Mouse (Mus musculus): ENCODE measurements around the gene Otog. TPM values are rescaled to one million over a fixed set of nuclear protein-coding genes. Genes with fewer than 3 reads are reported as not detected.

Gene Otog
- polyA plus RNA-seq, 1 experiment = 10.2 TPM

DNA sequence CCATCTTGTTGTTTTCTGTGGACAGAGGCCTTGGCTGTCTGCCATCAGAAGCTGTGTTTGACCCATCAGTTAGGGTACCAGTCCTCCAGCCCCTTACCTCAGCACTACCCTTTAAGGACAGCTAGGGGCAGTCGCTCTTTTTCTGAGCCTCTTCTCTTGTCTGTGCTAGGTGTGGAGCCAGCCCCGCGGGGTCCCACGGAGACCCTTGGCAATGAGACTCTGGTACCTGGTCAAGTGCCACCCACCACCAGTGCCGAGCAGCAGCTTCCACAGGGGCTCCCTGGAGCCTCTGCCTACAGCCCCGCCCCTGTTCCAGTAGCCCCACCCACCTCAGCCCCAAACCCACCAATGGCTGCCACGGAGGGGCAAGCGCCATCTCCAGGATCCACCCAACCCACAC, 46.3 kb downstream of the Otog start:
- no peak for TF ChIP-seq REST (IDR thresholded peaks at IDR 0.05; ENCODE audit: insufficient read depth, insufficient read length)
- no peak for TF ChIP-seq USF1 (IDR thresholded peaks at IDR 0.05; ENCODE audit: low read depth)
- no peak for TF ChIP-seq CEBPB (IDR thresholded peaks at IDR 0.05; ENCODE audit: insufficient read depth, poor library complexity, severe bottlenecking)
- TF ChIP-seq POLR2AphosphoS2 (IDR thresholded peaks at IDR 0.05; ENCODE audit: insufficient read length, low read depth) = no peak
- TF ChIP-seq POLR2A (IDR thresholded peaks at IDR 0.05; ENCODE audit: insufficient read length, low read depth) = no peak
- no peak for TF ChIP-seq TCF3 (IDR thresholded peaks at IDR 0.05; ENCODE audit: insufficient read length, low read depth)
- Histone ChIP-seq H3K27me3 (ENCODE audit: control insufficient read depth, insufficient read depth, insufficient read length) (no peaks in the 10 kb centered on the region), H3K36me3 (ENCODE audit: control insufficient read depth, insufficient read depth) (no peaks in the 10 kb centered on the region), H3ac (ENCODE audit: control insufficient read depth, insufficient read length) (no peak overlapping the region), H3K4me2 (ENCODE audit: low read depth) (no peak overlapping the region), H3K4me3 (no peak overlapping the region), H3K79me2 (ENCODE audit: control insufficient read depth, insufficient read depth) (no peaks in the 10 kb centered on the region)

DNA sequence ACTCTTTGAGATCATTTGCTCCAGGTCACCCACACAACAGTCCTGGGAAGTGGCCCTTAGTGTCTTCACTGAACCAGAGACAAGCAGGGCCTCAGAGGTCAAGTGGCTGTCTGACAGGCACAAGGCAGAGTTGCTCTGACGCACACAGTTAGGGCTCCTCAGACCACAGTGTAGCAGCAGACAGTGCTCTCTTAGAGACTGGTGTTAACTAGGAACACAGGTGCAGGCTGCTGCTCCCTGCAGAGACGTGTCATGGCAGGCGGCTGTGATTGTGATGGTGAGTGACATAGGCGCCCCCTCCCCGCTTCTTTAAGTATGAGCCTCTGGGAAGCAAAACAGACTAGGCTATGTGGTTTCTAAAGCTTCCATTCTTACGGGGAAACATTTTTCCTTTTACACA, 55.5 kb downstream of the Otog start:
- TF ChIP-seq USF1 (IDR thresholded peaks at IDR 0.05; ENCODE audit: low read depth) = no peak
- Histone ChIP-seq H3K4me3 (no peak overlapping the region), H3ac (ENCODE audit: control insufficient read depth, insufficient read length) (no peak overlapping the region), H3K36me3 (ENCODE audit: control insufficient read depth, insufficient read depth) (no peaks in the 10 kb centered on the region), H3K79me2 (ENCODE audit: control insufficient read depth, insufficient read depth) (no peaks in the 10 kb centered on the region), H3K4me2 (ENCODE audit: low read depth) (no peak overlapping the region), H3K27me3 (ENCODE audit: control insufficient read depth, insufficient read depth, insufficient read length) (no peaks in the 10 kb centered on the region)

DNA sequence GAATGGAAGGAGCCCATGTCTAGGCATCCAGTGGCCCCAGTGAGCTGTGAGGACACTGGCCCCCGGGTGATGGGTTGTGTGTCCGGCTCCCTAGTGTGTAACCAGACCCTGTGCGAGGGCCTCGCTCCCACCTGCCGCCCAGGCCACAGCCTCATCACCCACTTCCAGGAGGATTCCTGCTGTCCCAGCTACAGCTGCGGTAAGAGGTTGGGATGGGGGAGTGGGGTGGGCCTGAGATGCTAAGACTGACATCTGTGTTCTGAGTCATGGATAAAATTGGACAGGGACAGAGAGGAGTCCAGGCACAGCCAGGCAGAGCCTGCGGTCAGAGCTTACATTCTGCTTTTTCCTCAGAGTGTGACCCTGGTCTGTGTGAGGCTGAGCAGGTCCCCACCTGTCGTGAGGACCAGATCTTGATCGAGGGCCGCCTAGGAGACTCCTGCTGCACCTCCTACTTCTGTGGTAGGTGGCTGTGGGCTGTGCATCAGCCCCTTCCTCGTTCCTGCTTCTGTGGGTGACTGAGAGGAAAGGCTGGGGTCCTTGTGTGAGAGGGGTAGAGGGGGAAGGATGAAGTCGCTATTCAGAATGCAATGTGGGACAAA, 60.3 kb downstream of the Otog start:
- H3K4me3 ChIP-seq = no peak overlapping the region
- no peaks in the 10 kb centered on the region for H3K36me3 ChIP-seq (ENCODE audit: control insufficient read depth, insufficient read depth)
- no peaks in the 10 kb centered on the region for H3K27me3 ChIP-seq (ENCODE audit: control insufficient read depth, insufficient read depth, insufficient read length)
- H3K4me2 ChIP-seq (ENCODE audit: low read depth) = peak overlapping the region; percentile 51
- no peak overlapping the region for H3ac ChIP-seq (ENCODE audit: control insufficient read depth, insufficient read length)
- no peaks in the 10 kb centered on the region for H3K79me2 ChIP-seq (ENCODE audit: control insufficient read depth, insufficient read depth)
- TF ChIP-seq MYOG (IDR thresholded peaks at IDR 0.05; ENCODE audit: control insufficient read depth in 1 of 3, insufficient read depth in 1 of 3, insufficient read length in 2 of 3, low read depth in 2 of 3) (peak; percentile 53 to 89 (median 81)), TCF12 (IDR thresholded peaks at IDR 0.05; ENCODE audit: insufficient read depth, poor library complexity, severe bottlenecking) (peak; percentile 77), POLR2A (IDR thresholded peaks at IDR 0.05; ENCODE audit: insufficient read length, low read depth) (no peak), TCF3 (IDR thresholded peaks at IDR 0.05; ENCODE audit: insufficient read length, low read depth) (no peak), MYOD1 (IDR thresholded peaks at IDR 0.05; ENCODE audit: control insufficient read depth in 1 of 3, insufficient read length in 2 of 3, low read depth in 2 of 3) (peak in 2 of 3 experiments; percentile 72 to 76)

GRCm38 (mm10) chr7:46313486-46313885, 72.7 kb downstream of the Otog start:
- H3ac ChIP-seq (ENCODE audit: control insufficient read depth, insufficient read length) = no peak overlapping the region
- H3K36me3 ChIP-seq (ENCODE audit: control insufficient read depth, insufficient read depth) = no peaks in the 10 kb centered on the region
- TF ChIP-seq TCF3 (IDR thresholded peaks at IDR 0.05; ENCODE audit: insufficient read length, low read depth) (no peak), USF1 (IDR thresholded peaks at IDR 0.05; ENCODE audit: low read depth) (no peak), POLR2A (IDR thresholded peaks at IDR 0.05; ENCODE audit: insufficient read length, low read depth) (no peak), CEBPB (IDR thresholded peaks at IDR 0.05; ENCODE audit: insufficient read depth, poor library complexity, severe bottlenecking) (no peak)
- H3K4me3 ChIP-seq = no peak overlapping the region
- no peaks in the 10 kb centered on the region for H3K79me2 ChIP-seq (ENCODE audit: control insufficient read depth, insufficient read depth)
- H3K4me2 ChIP-seq (ENCODE audit: low read depth) = no peak overlapping the region
- no peaks in the 10 kb centered on the region for H3K27me3 ChIP-seq (ENCODE audit: control insufficient read depth, insufficient read depth, insufficient read length)

DNA sequence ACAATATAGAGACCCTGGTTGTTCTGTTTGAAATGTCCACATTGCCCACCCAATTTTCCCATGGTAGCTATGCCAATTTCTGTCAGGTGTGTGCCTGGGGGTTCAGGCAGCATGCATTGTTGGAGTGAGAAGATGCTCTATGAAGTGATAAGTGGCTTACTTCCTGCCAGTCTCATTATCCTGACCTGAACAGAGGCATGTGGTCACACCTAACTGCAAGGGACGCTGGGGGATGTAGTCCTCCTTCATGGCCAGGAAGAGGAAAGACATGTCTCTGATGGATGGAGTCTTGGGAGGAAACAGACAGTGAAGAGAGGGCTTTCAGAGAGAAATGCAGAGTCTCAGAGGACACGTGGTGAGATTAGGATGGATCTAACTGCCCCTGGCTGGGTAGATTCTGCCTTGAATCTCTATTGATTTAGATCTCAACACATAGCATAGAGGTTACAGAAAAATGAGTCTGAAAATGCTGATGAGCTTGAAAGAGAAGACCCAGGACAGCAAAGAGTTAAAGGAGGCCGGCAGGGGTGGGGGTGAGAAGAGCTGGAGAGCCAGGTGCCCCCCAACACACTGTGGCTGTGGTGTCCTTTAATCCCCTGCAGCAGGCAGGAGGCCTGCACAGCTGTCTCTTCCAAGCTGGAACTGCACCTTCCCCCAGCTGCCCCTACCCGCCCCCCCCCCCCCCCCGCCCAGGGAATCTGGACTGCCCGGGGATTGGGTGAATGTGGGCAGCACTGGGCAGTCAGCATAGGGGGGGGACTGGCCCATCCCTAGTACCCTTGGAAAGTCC, 73.6 kb downstream of the Otog start:
- Histone ChIP-seq H3K27me3 (ENCODE audit: control insufficient read depth, insufficient read depth, insufficient read length) (no peaks in the 10 kb centered on the region), H3ac (ENCODE audit: control insufficient read depth, insufficient read length) (no peak overlapping the region), H3K79me2 (ENCODE audit: control insufficient read depth, insufficient read depth) (no peaks in the 10 kb centered on the region), H3K36me3 (ENCODE audit: control insufficient read depth, insufficient read depth) (no peaks in the 10 kb centered on the region), H3K4me3 (no peak overlapping the region), H3K4me2 (ENCODE audit: low read depth) (peak overlapping the region; percentile 58)
- TF ChIP-seq TCF12 (IDR thresholded peaks at IDR 0.05; ENCODE audit: insufficient read depth, poor library complexity, severe bottlenecking) (peak; percentile 80), MYOD1 (IDR thresholded peaks at IDR 0.05; ENCODE audit: control insufficient read depth in 1 of 3, insufficient read length in 2 of 3, low read depth in 2 of 3) (peak; percentile 39 to 95 (median 89)), POLR2A (IDR thresholded peaks at IDR 0.05; ENCODE audit: insufficient read length, low read depth) (no peak), POLR2AphosphoS2 (IDR thresholded peaks at IDR 0.05; ENCODE audit: insufficient read length, low read depth) (no peak), MYOG (IDR thresholded peaks at IDR 0.05; ENCODE audit: control insufficient read depth in 1 of 3, insufficient read depth in 1 of 3, insufficient read length in 2 of 3, low read depth in 2 of 3) (peak; percentile 72 to 95 (median 93)), CEBPB (IDR thresholded peaks at IDR 0.05; ENCODE audit: insufficient read depth, poor library complexity, severe bottlenecking) (no peak), E2F4 (IDR thresholded peaks at IDR 0.05; ENCODE audit: insufficient read depth) (no peak), MAX (IDR thresholded peaks at IDR 0.05; ENCODE audit: low read depth) (no peak), TCF3 (IDR thresholded peaks at IDR 0.05; ENCODE audit: insufficient read length, low read depth) (peak; percentile 87), REST (IDR thresholded peaks at IDR 0.05; ENCODE audit: insufficient read depth, insufficient read length) (no peak), SRF (IDR thresholded peaks at IDR 0.05; ENCODE audit: control insufficient read depth, insufficient read length, low read depth) (no peak), USF1 (IDR thresholded peaks at IDR 0.05; ENCODE audit: low read depth) (no peak)

Data from myocyte (in vitro differentiated cells).